Mouse (Mus musculus) hindbrain, postnatal 0 days (tissue): ENCODE measurements around the gene Hoxa3. TPM values are rescaled to one million over a fixed set of nuclear protein-coding genes. Genes with fewer than 3 reads are reported as not detected.

Source experiments
- ATAC-seq: fragments of 200-750 bp; cut with Nextera tagmentation; 2 replicates; pipeline ENCODE4 v1.8.0; 2017; ENCODE audit warnings: mild to moderate bottlenecking, moderate TSS enrichment, moderate library complexity
- DNase-seq: peaks from one replicate; pipeline ENCODE4 v3.0.0-alpha.2; 2015; ENCODE audit warnings: low spot score
- H3K27ac ChIP-seq: fragments of 300-500 bp; sonication (generic); 2 replicates; pipeline ENCODE4 v1.5.1; 2014; ENCODE audit warnings: mild to moderate bottlenecking
- H3K27me3 ChIP-seq: fragments of 300-500 bp; sonication (generic); 2 replicates; pipeline ENCODE4 v1.6.1; 2014; ENCODE audit warnings: low read length, mixed read lengths; ENCODE audit not compliant: insufficient read depth
- H3K36me3 ChIP-seq: fragments of 300-500 bp; sonication (generic); 2 replicates; pipeline ENCODE4 v1.6.1; 2014; ENCODE audit warnings: low read length, mixed read lengths; ENCODE audit not compliant: insufficient read depth
- H3K4me1 ChIP-seq: fragments of 300-500 bp; sonication (generic); 2 replicates; pipeline ENCODE4 v1.6.1; 2014; ENCODE audit warnings: antibody characterized with exemption, low read length, mixed read lengths; ENCODE audit not compliant: insufficient read depth
- H3K4me2 ChIP-seq: fragments of 300-500 bp; sonication (generic); 2 replicates; pipeline ENCODE4 v1.6.1; 2014; ENCODE audit warnings: low read depth, mild to moderate bottlenecking, low read length, moderate library complexity, mixed read lengths
- H3K4me3 ChIP-seq: fragments of 300-500 bp; sonication (generic); 2 replicates; pipeline ENCODE4 v1.5.1; 2014; ENCODE audit warnings: low read length
- H3K9ac ChIP-seq: fragments of 300-500 bp; sonication (generic); replicated peaks from 2 replicates; pipeline ENCODE4 v1.6.1; 2014; ENCODE audit warnings: mild to moderate bottlenecking, low read length, moderate library complexity, mixed read lengths
- H3K9me3 ChIP-seq: fragments of 300-500 bp; sonication (generic); 2 replicates; pipeline ENCODE4 v1.6.1; 2016; ENCODE audit warnings: low read length, mixed read lengths
- CTCF ChIP-seq: IDR thresholded peaks from 2 replicates; pipeline ENCODE4 v1.5.1; 2016; ENCODE audit warnings: antibody characterized with exemption, control low read depth, low read depth
- WGBS: fragments of 180-500 bp; shearing (Covaris S2); extraction: QIAGEN DNeasy Blood & Tissue Kit; methylation state at CpG from one replicate; pipeline ENCODE4 v1.1.7; 2014; 5-methylcytosine and 5-hydroxymethylcytosine counted together
- polyA plus RNA-seq: library from polyadenylated mRNA; unstranded; fragments of >200 nt; fragmentation: Nextera tagmentation; extraction: Ambion mirVana; gene quantifications from 2 replicates; pipeline ENCODE4 v1.2.1, GENCODE M21; 2015
- total RNA-seq: library from RNA; depleted of rRNA; stranded (reverse); fragments of >200 nt; gene quantifications from 2 replicates; pipeline ENCODE4 v1.2.3, GENCODE M21; 2014

Gene Hoxa3
- total and polyA plus RNA-seq, 2 experiments from 2014 or later = 7.9 to 9.8 TPM

GRCm38 (mm10) chr6:52246403-52246803 is 33.3 kb upstream of the Hoxa3 start:
- WGBS = 2% methylated on average over 26 of the region's 26 CpGs
- no peak for DNase-seq
- no peak for TF ChIP-seq CTCF
- H3K4me1 ChIP-seq = no peaks in the 10 kb centered on the region
- ATAC-seq = no peak
- peaks cover 97% of the 10 kb centered on the region for H3K27me3 ChIP-seq
- no peak overlapping the region for H3K27ac ChIP-seq
- no peaks in the 10 kb centered on the region for H3K36me3 ChIP-seq
- no peaks in the 10 kb centered on the region for H3K9me3 ChIP-seq
- no peak overlapping the region for H3K9ac ChIP-seq
- no peak overlapping the region for H3K4me2 ChIP-seq
- no peak overlapping the region; the same call in 1 of the 2 replicates for H3K4me3 ChIP-seq

GRCm38 (mm10) chr6:52245757-52246142 is 32.6 kb upstream of the Hoxa3 start, which contains the start of gene Hoxa11:
Gene Hoxa11, minus strand, starts transcription at chr6:52245810.
- ATAC-seq (no peak), DNase-seq (no peak)
- Histone ChIP-seq H3K9me3 (no peaks in the 10 kb centered on the region), H3K36me3 (no peaks in the 10 kb centered on the region), H3K27ac (no peak within 1 kb of the TSS), H3K9ac (no peak within 1 kb of the TSS), H3K4me1 (no peaks in the 10 kb centered on the region), H3K27me3 (peaks cover 97% of the 10 kb centered on the region), H3K4me2 (no peak within 1 kb of the TSS), H3K4me3 (no peak within 1 kb of the TSS; the same call in 1 of the 2 replicates)
- 1% methylated on average over 20 of the region's 20 CpGs for WGBS
- no peak for TF ChIP-seq CTCF

- Histone ChIP-seq H3K27ac (no peak overlapping the region), H3K9me3 (no peaks in the 10 kb centered on the region), H3K4me3 (no peak overlapping the region), H3K36me3 (no peaks in the 10 kb centered on the region), H3K27me3 (peaks cover 98% of the 10 kb centered on the region), H3K4me1 (no peaks in the 10 kb centered on the region), H3K9ac (no peak overlapping the region), H3K4me2 (no peak overlapping the region)
- no peak for DNase-seq
- 2% methylated on average over 69 of the region's 71 CpGs for WGBS
- ATAC-seq = no peak
- TF ChIP-seq CTCF = no peak
These were observed 32.1 kb upstream of the Hoxa3 start for GRCm38 (mm10) chr6:52245040-52245756.

GRCm38 (mm10) chr6:52244471-52245039 is 31.4 kb upstream of the Hoxa3 start:
- TF ChIP-seq CTCF = no peak
- ATAC-seq (no peak), DNase-seq (no peak)
- no peak overlapping the region for H3K4me3 ChIP-seq
- no peaks in the 10 kb centered on the region for H3K36me3 ChIP-seq
- peaks cover 98% of the 10 kb centered on the region for H3K27me3 ChIP-seq
- H3K4me2 ChIP-seq = no peak overlapping the region
- WGBS = 3% methylated on average over 23 of the region's 23 CpGs
- no peak overlapping the region for H3K9ac ChIP-seq
- no peak overlapping the region for H3K27ac ChIP-seq
- H3K9me3 ChIP-seq = no peaks in the 10 kb centered on the region
- no peaks in the 10 kb centered on the region for H3K4me1 ChIP-seq

- H3K36me3 ChIP-seq = no peaks in the 10 kb centered on the region
- no peak for DNase-seq
- no peak for ATAC-seq
- TF ChIP-seq CTCF = no peak
- H3K9ac ChIP-seq = no peak overlapping the region
- no peak overlapping the region for H3K4me3 ChIP-seq
- no peak overlapping the region for H3K27ac ChIP-seq
- WGBS = 1% methylated on average over 12 of the region's 12 CpGs
- peaks cover 99% of the 10 kb centered on the region for H3K27me3 ChIP-seq
- H3K4me1 ChIP-seq = no peaks in the 10 kb centered on the region
- H3K4me2 ChIP-seq = no peak overlapping the region
- no peaks in the 10 kb centered on the region for H3K9me3 ChIP-seq
These were observed 30.6 kb upstream of the Hoxa3 start for GRCm38 (mm10) chr6:52243681-52244121.

- WGBS = 4% methylated on average over 4 of the region's 4 CpGs
These were observed 29.7 kb upstream of the Hoxa3 start for GRCm38 (mm10) chr6:52242801-52243332.

More at GRCm38 (mm10) chr6:52242801-52243332, 29.7 kb upstream of the Hoxa3 start:
- H3K36me3 ChIP-seq = no peaks in the 10 kb centered on the region
- DNase-seq (no peak), ATAC-seq (no peak)
- H3K4me3 ChIP-seq = no peak overlapping the region
- no peak overlapping the region for H3K9ac ChIP-seq
- H3K4me2 ChIP-seq = no peak overlapping the region
- no peak overlapping the region for H3K27ac ChIP-seq
- H3K27me3 ChIP-seq = peaks cover 99% of the 10 kb centered on the region
- no peak for TF ChIP-seq CTCF
- H3K4me1 ChIP-seq = no peaks in the 10 kb centered on the region
- H3K9me3 ChIP-seq = no peaks in the 10 kb centered on the region
